Mouse (Mus musculus) midbrain, embryonic 14.5 days (tissue): ENCODE measurements at regions not wholly inside any gene's neighbourhood (a gene's known extent, or its start where the extent isn't known, plus 50 kb on each side); places are given as distances from the start of the nearest gene placed in this dataset.

Experiments used
- ATAC-seq: fragments of 200-750 bp; cut with Nextera tagmentation; 2 replicates; pipeline ENCODE4 v1.8.0; 2017; ENCODE audit warnings: moderate number of reproducible peaks, moderate library complexity; ENCODE audit not compliant: low FRiP score, low TSS enrichment
- DNase-seq: peaks from one replicate; pipeline ENCODE4 v3.0.0-alpha.2; 2015
- H3K27ac ChIP-seq: fragments of 300-500 bp; sonication (generic); replicated peaks from 2 replicates; pipeline ENCODE4 v1.5.1; 2014; ENCODE audit warnings: mild to moderate bottlenecking, low read depth, low read length, moderate library complexity
- H3K27me3 ChIP-seq: fragments of 300-500 bp; sonication (generic); 2 replicates; pipeline ENCODE4 v1.6.1; 2014; ENCODE audit warnings: low read length, control low read depth, mixed read lengths; ENCODE audit not compliant: control insufficient read depth, insufficient read depth
- H3K36me3 ChIP-seq: fragments of 300-500 bp; sonication (generic); 2 replicates; pipeline ENCODE4 v1.6.1; 2014; ENCODE audit warnings: low read length, control low read depth; ENCODE audit not compliant: control insufficient read depth, insufficient read depth
- H3K4me1 ChIP-seq: fragments of 300-500 bp; sonication (generic); 2 replicates; pipeline ENCODE4 v1.6.1; 2014; ENCODE audit warnings: mild to moderate bottlenecking, antibody characterized with exemption, low read length, control low read depth; ENCODE audit not compliant: control insufficient read depth, insufficient read depth
- H3K4me2 ChIP-seq: fragments of 300-500 bp; sonication (generic); 2 replicates; pipeline ENCODE4 v1.6.1; 2014; ENCODE audit warnings: mild to moderate bottlenecking, low read length, moderate library complexity
- H3K4me3 ChIP-seq: fragments of 300-500 bp; sonication (generic); replicated peaks from 2 replicates; pipeline ENCODE4 v1.5.1; 2014; ENCODE audit warnings: low read depth, low read length
- H3K9ac ChIP-seq: fragments of 300-500 bp; sonication (generic); replicated peaks from 2 replicates; pipeline ENCODE4 v1.6.1; 2014; ENCODE audit warnings: mild to moderate bottlenecking, low read length, moderate library complexity
- H3K9me3 ChIP-seq: fragments of 300-500 bp; sonication (generic); 2 replicates; pipeline ENCODE4 v1.6.1; 2016; ENCODE audit warnings: low read length, control low read depth, mixed read lengths; ENCODE audit not compliant: control insufficient read depth
- WGBS: fragments of 180-500 bp; shearing (Covaris S2); extraction: QIAGEN DNeasy Blood & Tissue Kit; methylation state at CpG from one replicate; pipeline ENCODE4 v1.1.7; 2014; 5-methylcytosine and 5-hydroxymethylcytosine counted together

- no peaks in the 10 kb centered on the region for H3K36me3 ChIP-seq
- ATAC-seq = no peak
- 59% methylated on average over 15 of the region's 15 CpGs for WGBS
Observed at GRCm38 (mm10) chr13:101061233-101062144, 228.3 kb upstream of the Slc30a5 start.

GRCm38 (mm10) chr13:101049511-101049910, 216.3 kb upstream of the Slc30a5 start:
- no peak for DNase-seq
- no peak overlapping the region for H3K4me3 ChIP-seq
- H3K9ac ChIP-seq = no peak overlapping the region
- no peak for ATAC-seq
- no peak overlapping the region for H3K27ac ChIP-seq
- 88% methylated on average over 1 of the region's 1 CpGs for WGBS
- H3K4me2 ChIP-seq = no peak overlapping the region
- no peaks in the 10 kb centered on the region for H3K9me3 ChIP-seq
- H3K4me1 ChIP-seq = no peaks in the 10 kb centered on the region
- H3K27me3 ChIP-seq = no peaks in the 10 kb centered on the region
- no peaks in the 10 kb centered on the region for H3K36me3 ChIP-seq

More at GRCm38 (mm10) chr13:101061233-101062144, 228.3 kb upstream of the Slc30a5 start:
- peak; percentile 58 for DNase-seq
- Histone ChIP-seq H3K4me3 (no peak overlapping the region), H3K4me2 (no peak overlapping the region), H3K9ac (no peak overlapping the region), H3K9me3 (no peaks in the 10 kb centered on the region), H3K4me1 (peaks cover 14% of the 10 kb centered on the region; the same call in 1 of the 2 replicates), H3K27me3 (no peaks in the 10 kb centered on the region), H3K27ac (peak overlapping the region; percentile 20; the same call in 1 of the 2 replicates)

DNA sequence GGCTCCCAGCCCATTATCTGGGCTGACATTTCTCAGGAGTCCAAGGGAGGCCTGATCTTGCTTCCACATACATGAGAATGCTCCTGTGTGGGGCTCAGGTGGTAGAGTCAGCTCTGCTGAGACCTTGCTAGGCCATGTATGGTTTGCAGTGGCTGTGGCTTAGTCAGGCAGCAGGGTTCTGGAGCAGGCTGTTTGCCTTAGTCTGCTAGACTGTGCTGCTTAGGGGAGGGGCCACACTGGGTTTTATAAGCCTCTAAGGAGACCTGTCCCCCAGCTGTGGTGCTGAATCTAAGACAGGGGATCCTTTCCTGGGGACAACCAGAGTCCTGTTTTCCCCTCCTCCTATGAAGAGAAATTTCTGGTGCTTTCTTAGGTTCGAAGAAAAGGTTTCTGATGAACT, 199.4 kb upstream of the Slc30a5 start:
- ATAC-seq (no peak), DNase-seq (no peak)
- Histone ChIP-seq H3K4me3 (no peak overlapping the region), H3K36me3 (no peaks in the 10 kb centered on the region), H3K4me2 (no peak overlapping the region), H3K4me1 (no peaks in the 10 kb centered on the region), H3K9me3 (no peaks in the 10 kb centered on the region), H3K27ac (no peak overlapping the region), H3K27me3 (no peaks in the 10 kb centered on the region), H3K9ac (no peak overlapping the region)
- WGBS = 72% methylated on average over 1 of the region's 1 CpGs

DNA sequence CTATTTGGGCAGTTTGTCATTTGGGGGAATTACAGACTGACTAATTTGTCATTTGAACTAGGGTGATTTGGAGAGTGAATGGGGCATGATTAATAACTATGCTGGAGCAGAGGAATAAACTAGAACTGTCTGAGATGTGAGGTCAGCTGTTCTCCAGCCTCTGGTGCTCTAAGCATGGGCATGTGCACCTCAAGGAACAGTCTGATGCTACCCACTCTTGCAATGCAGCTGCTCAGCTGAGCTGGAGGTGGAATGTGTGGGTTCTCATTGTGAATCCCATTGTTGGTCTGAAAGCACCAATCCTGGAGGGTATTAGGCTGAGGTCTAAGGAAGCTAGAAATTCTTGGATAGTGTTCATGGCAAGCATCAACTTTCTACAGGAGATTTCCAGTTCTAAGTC, 192.8 kb upstream of the Slc30a5 start:
- Histone ChIP-seq H3K4me3 (no peak overlapping the region), H3K27ac (no peak overlapping the region), H3K4me2 (no peak overlapping the region), H3K36me3 (no peaks in the 10 kb centered on the region), H3K4me1 (no peaks in the 10 kb centered on the region), H3K9me3 (no peaks in the 10 kb centered on the region), H3K9ac (no peak overlapping the region), H3K27me3 (no peaks in the 10 kb centered on the region)
- no peak for DNase-seq
- no peak for ATAC-seq

DNA sequence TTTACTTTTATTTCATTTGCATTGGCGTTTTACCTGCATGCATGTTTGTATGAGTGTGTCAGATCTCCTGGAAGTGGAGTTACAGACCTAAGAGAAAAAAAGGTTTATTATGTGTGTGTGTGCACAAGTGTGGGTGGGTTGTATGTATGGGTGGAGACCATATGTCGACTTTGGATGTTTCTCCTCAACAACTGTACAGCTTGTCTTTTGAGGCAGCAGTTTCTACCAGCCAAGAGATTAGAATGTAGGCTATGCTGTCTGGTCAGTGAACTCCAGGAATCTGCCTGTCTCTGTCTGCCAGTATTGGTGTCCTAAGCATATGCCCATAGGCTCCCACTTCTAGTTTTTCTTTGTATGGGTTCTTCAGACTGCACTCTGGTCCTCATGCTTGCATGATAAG, 192.3 kb upstream of the Slc30a5 start:
- Histone ChIP-seq H3K4me2 (no peak overlapping the region), H3K4me1 (no peaks in the 10 kb centered on the region), H3K27me3 (no peaks in the 10 kb centered on the region), H3K9me3 (no peaks in the 10 kb centered on the region), H3K4me3 (no peak overlapping the region), H3K9ac (no peak overlapping the region), H3K27ac (no peak overlapping the region), H3K36me3 (no peaks in the 10 kb centered on the region)
- ATAC-seq (no peak), DNase-seq (no peak)
- WGBS = 94% methylated on average over 2 of the region's 2 CpGs

- no peaks in the 10 kb centered on the region for H3K4me1 ChIP-seq
- ATAC-seq (no peak), DNase-seq (no peak)
- H3K27me3 ChIP-seq = no peaks in the 10 kb centered on the region
- 97% methylated on average over 2 of the region's 2 CpGs for WGBS
- no peak overlapping the region for H3K4me2 ChIP-seq
- H3K9ac ChIP-seq = no peak overlapping the region
- no peak overlapping the region for H3K27ac ChIP-seq
- no peaks in the 10 kb centered on the region for H3K9me3 ChIP-seq
- no peak overlapping the region for H3K4me3 ChIP-seq
- H3K36me3 ChIP-seq = no peaks in the 10 kb centered on the region
Observed at GRCm38 (mm10) chr13:101024971-101025370, 191.7 kb upstream of the Slc30a5 start.

GRCm38 (mm10) chr13:101019272-101019676, 186.0 kb upstream of the Slc30a5 start:
- H3K4me2 ChIP-seq = no peak overlapping the region
- DNase-seq = peak; percentile 46
- no peaks in the 10 kb centered on the region for H3K9me3 ChIP-seq
- ATAC-seq = peak; percentile 67
- peak overlapping the region; percentile 49; the same call in 1 of the 2 replicates for H3K27ac ChIP-seq
- no peak overlapping the region for H3K4me3 ChIP-seq
- no peaks in the 10 kb centered on the region for H3K27me3 ChIP-seq
- H3K4me1 ChIP-seq = no peaks in the 10 kb centered on the region
- WGBS = 60% methylated on average over 7 of the region's 7 CpGs
- no peaks in the 10 kb centered on the region for H3K36me3 ChIP-seq
- H3K9ac ChIP-seq = no peak overlapping the region

DNA sequence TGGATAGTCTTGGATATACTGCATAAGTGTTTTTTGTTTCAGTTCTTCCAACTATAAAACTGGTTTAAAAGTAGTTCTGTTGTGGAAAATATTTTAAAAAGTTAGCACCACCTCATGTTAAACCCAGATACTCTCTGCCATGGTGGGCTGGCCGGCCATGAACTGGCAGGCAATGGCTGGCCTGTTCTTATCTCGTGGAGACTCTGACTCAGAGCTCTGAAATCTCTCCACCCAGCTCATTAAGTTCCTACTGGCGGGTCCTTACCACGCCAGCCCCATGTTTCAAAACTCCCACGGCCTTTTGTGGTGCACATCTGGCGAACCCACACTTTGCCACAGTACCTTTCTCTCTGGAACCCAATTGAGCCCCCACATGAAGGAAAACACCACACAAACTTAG, 183.8 kb upstream of the Slc30a5 start:
- no peak for ATAC-seq
- Histone ChIP-seq H3K36me3 (no peaks in the 10 kb centered on the region), H3K4me3 (no peak overlapping the region), H3K27me3 (no peaks in the 10 kb centered on the region), H3K27ac (no peak overlapping the region), H3K9me3 (no peaks in the 10 kb centered on the region), H3K4me2 (no peak overlapping the region), H3K4me1 (no peaks in the 10 kb centered on the region), H3K9ac (no peak overlapping the region)
- no peak for DNase-seq
- WGBS = 87% methylated on average over 6 of the region's 6 CpGs

- Histone ChIP-seq H3K27me3 (no peaks in the 10 kb centered on the region), H3K4me2 (no peak overlapping the region), H3K4me1 (no peaks in the 10 kb centered on the region), H3K27ac (no peak overlapping the region), H3K4me3 (no peak overlapping the region), H3K9ac (no peak overlapping the region), H3K9me3 (no peaks in the 10 kb centered on the region), H3K36me3 (no peaks in the 10 kb centered on the region)
- WGBS = 89% methylated on average over 1 of the region's 1 CpGs
- DNase-seq (no peak), ATAC-seq (no peak)
Observed at GRCm38 (mm10) chr13:101016181-101016580, 183.0 kb upstream of the Slc30a5 start.
